Mouse (Mus musculus) G1E (cell line): Measurements from ENCODE around the gene Vmn1r9. TPM values are rescaled to one million over a fixed set of nuclear protein-coding genes. Genes with fewer than 3 reads are reported as not detected.

Source experiments
- ATAC-seq: 2 replicates; pipeline ENCODE4 v1.8.0; 2016; ENCODE audit warnings: mild to moderate bottlenecking; ENCODE audit not compliant: insufficient number of reproducible peaks, poor library complexity, low FRiP score, severe bottlenecking; ENCODE audit errors: extremely low read depth
- DNase-seq: peaks from one replicate; pipeline ENCODE4 v3.0.0; 2012; ENCODE audit warnings: low spot score
- H3K27me3 ChIP-seq: 2 replicates; pipeline ENCODE4 v1.6.1; 2012; ENCODE audit warnings: mild to moderate bottlenecking, low read length, inconsistent platforms; ENCODE audit not compliant: insufficient read depth
- H3K36me3 ChIP-seq: replicated peaks from 2 replicates; pipeline ENCODE3; 2012; ENCODE audit warnings: mild to moderate bottlenecking, inconsistent platforms
- H3K4me1 ChIP-seq: 2 replicates; pipeline ENCODE4 v1.6.1; 2012; ENCODE audit warnings: low read depth, low read length, inconsistent platforms, mixed read lengths; ENCODE audit not compliant: insufficient read depth
- H3K4me3 ChIP-seq: 2 replicates; pipeline ENCODE4 v1.5.1; 2012; ENCODE audit warnings: low read depth, mild to moderate bottlenecking, inconsistent platforms, low read length, moderate library complexity, mixed read lengths
- H3K9me3 ChIP-seq: replicated peaks from 2 replicates; pipeline ENCODE4 v1.6.1; 2012; ENCODE audit warnings: inconsistent platforms
- CTCF ChIP-seq: IDR thresholded peaks from 2 replicates; pipeline ENCODE4 v1.5.1; 2012; ENCODE audit warnings: low read depth, low read length, inconsistent platforms, mixed read lengths
- GATA1 ChIP-seq: IDR thresholded peaks from 2 replicates; pipeline ENCODE4 v1.6.1; 2012; ENCODE audit warnings: borderline replicate concordance, low read length, inconsistent platforms, mixed read lengths
- GATA2 ChIP-seq: IDR thresholded peaks from 2 replicates; pipeline ENCODE4 v1.6.1; 2012; ENCODE audit warnings: low read depth, low read length, inconsistent platforms, borderline replicate concordance
- POLR2AphosphoS5 ChIP-seq: IDR thresholded peaks from 2 replicates; pipeline ENCODE4 v1.6.1; 2012; ENCODE audit warnings: low read depth, low read length, inconsistent platforms; ENCODE audit not compliant: insufficient replicate concordance
- TAL1 ChIP-seq: conservative IDR thresholded peaks from 2 replicates; pipeline ENCODE4 v1.6.1; 2012; ENCODE audit warnings: low read depth, low read length, inconsistent platforms, mixed read lengths
- polyA plus RNA-seq: library from polyadenylated mRNA; stranded (reverse); fragments of >175 nt; gene quantifications from 2 replicates; pipeline ENCODE4 v1.2.3, GENCODE M21; 2012
- total RNA-seq, 2 experiments: library from RNA; stranded (forward) in 1 of 2; stranded (reverse) in 1 of 2; fragments of 200-1000 nt in 1 of 2; fragments of >200 nt in 1 of 2; fragmentation: Nextera tagmentation in 1 of 2; gene quantifications; 2 replicates each; pipeline ENCODE4 v1.2.3; 2014 to 2017

Vmn1r9 gene
- total and polyA plus RNA-seq, 3 experiments, result 0.76 TPM; not detected in 2

DNA sequence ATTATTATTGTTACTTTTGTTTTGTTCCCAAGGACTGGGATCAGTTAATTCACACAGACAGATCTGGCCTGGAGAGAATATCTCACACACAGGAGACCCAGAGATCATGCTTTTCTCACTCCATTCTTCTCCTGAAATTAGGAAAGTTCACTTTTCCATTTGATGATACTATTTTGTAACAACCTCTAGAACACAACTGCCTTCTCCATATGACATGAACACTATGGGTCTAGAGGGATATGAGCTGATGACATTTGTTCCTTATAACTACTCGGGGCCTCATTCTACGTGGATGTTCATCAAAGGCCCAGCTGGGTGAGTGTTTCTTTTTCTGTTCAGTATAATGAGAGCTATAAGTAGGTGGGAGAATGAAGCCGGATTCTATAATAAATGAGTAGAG is 42.6 kb downstream of the Vmn1r9 start, which contains the start of gene Vmn1r10:
Vmn1r10 (plus strand) TSS at position 301 of the 400 bp plus-strand sequence.
- ATAC-seq (no peak), DNase-seq (no peak)
- TF ChIP-seq TAL1 (no peak), GATA1 (no peak), GATA2 (no peak), POLR2AphosphoS5 (no peak), CTCF (no peak)

More for the DNA sequence above, 42.6 kb downstream of the Vmn1r9 start, which contains the start of gene Vmn1r10:
- no peaks in the 10 kb centered on the region for H3K4me1 ChIP-seq
- no peaks in the 10 kb centered on the region for H3K36me3 ChIP-seq
- H3K4me3 ChIP-seq, result no peak within 1 kb of the TSS
- H3K27me3 ChIP-seq, result no peaks in the 10 kb centered on the region
- H3K9me3 ChIP-seq, result no peaks in the 10 kb centered on the region

Other genes with a start within 250 kb of the Vmn1r9 start
- gene Fkbp9, start 234.7 kb upstream of the Vmn1r9 start, total RNA-seq (2014; fragmentation: Nextera tagmentation), result not detected in 2 replicates
- gene Fkbp9, start 234.7 kb upstream of the Vmn1r9 start, total RNA-seq (2017), result 0.05 and 0.06 TPM in 2 replicates
- not detected in 2 replicates for gene Fkbp9, start 234.7 kb upstream of the Vmn1r9 start, polyA plus RNA-seq
- 274 and 280 TPM in 2 replicates for gene Nt5c3, start 142.9 kb upstream of the Vmn1r9 start, total RNA-seq (2014; fragmentation: Nextera tagmentation)
- 292 and 317 TPM in 2 replicates for gene Nt5c3, start 142.9 kb upstream of the Vmn1r9 start, total RNA-seq (2017)
- gene Nt5c3, start 142.9 kb upstream of the Vmn1r9 start, polyA plus RNA-seq, result 120 and 122 TPM in 2 replicates
- gene Vmn1r4, start 142.8 kb upstream of the Vmn1r9 start, total RNA-seq (2014; fragmentation: Nextera tagmentation), result 2.6 TPM in 1 of 2 replicates, not detected in the other
- 0.87 and 1.9 TPM in 2 replicates for gene Vmn1r4, start 142.8 kb upstream of the Vmn1r9 start, total RNA-seq (2017)
- not detected in 2 replicates for gene Vmn1r4, start 142.8 kb upstream of the Vmn1r9 start, polyA plus RNA-seq
- gene Vmn1r5, start 96.5 kb upstream of the Vmn1r9 start, total RNA-seq (2014; fragmentation: Nextera tagmentation), result not detected in 2 replicates
- gene Vmn1r5, start 96.5 kb upstream of the Vmn1r9 start, total RNA-seq (2017), result 0.05 and 0.12 TPM in 2 replicates
- not detected in 2 replicates for gene Vmn1r5, start 96.5 kb upstream of the Vmn1r9 start, polyA plus RNA-seq
- not detected in 2 replicates for gene Vmn1r6, start 69.5 kb upstream of the Vmn1r9 start, total RNA-seq (2014; fragmentation: Nextera tagmentation)
- 0.05 and 0.06 TPM in 2 replicates for gene Vmn1r6, start 69.5 kb upstream of the Vmn1r9 start, total RNA-seq (2017)
- gene Vmn1r6, start 69.5 kb upstream of the Vmn1r9 start, polyA plus RNA-seq, result not detected in 2 replicates
- gene Vmn1r7, start 41.5 kb upstream of the Vmn1r9 start, total RNA-seq (2014; fragmentation: Nextera tagmentation), result not detected in 2 replicates
- gene Vmn1r7, start 41.5 kb upstream of the Vmn1r9 start, total RNA-seq (2017), result 0.23 and 0.38 TPM in 2 replicates
- not detected in 2 replicates for gene Vmn1r7, start 41.5 kb upstream of the Vmn1r9 start, polyA plus RNA-seq
- not detected in 2 replicates for gene Vmn1r8, start 34.5 kb upstream of the Vmn1r9 start, total RNA-seq (2014; fragmentation: Nextera tagmentation)
- 0.16 TPM in 1 of 2 replicates, not detected in the other for gene Vmn1r8, start 34.5 kb upstream of the Vmn1r9 start, total RNA-seq (2017)
- not detected in 2 replicates for gene Vmn1r8, start 34.5 kb upstream of the Vmn1r9 start, polyA plus RNA-seq
- not detected in 2 replicates for gene Vmn1r10, start 42.7 kb downstream of the Vmn1r9 start, total RNA-seq (2014; fragmentation: Nextera tagmentation)
- 0.12 TPM in 1 of 2 replicates, not detected in the other for gene Vmn1r10, start 42.7 kb downstream of the Vmn1r9 start, total RNA-seq (2017)
- not detected in 2 replicates for gene Vmn1r10, start 42.7 kb downstream of the Vmn1r9 start, polyA plus RNA-seq
- gene Vmn1r11, start 66.7 kb downstream of the Vmn1r9 start, total RNA-seq (2014; fragmentation: Nextera tagmentation), result not detected in 2 replicates
- gene Vmn1r11, start 66.7 kb downstream of the Vmn1r9 start, total RNA-seq (2017), result 0.12 TPM in 1 of 2 replicates, not detected in the other
- not detected in 2 replicates for gene Vmn1r11, start 66.7 kb downstream of the Vmn1r9 start, polyA plus RNA-seq
- not detected in 2 replicates for gene Vmn1r12, start 90.1 kb downstream of the Vmn1r9 start, total RNA-seq (2014; fragmentation: Nextera tagmentation)
- under 0.01 and 0.05 TPM in 2 replicates for gene Vmn1r12, start 90.1 kb downstream of the Vmn1r9 start, total RNA-seq (2017)
- gene Vmn1r12, start 90.1 kb downstream of the Vmn1r9 start, polyA plus RNA-seq, result not detected in 2 replicates
- not detected in 2 replicates for gene Vmn1r13, start 136.5 kb downstream of the Vmn1r9 start, total RNA-seq (2014; fragmentation: Nextera tagmentation)
- under 0.01 and 0.33 TPM in 2 replicates for gene Vmn1r13, start 136.5 kb downstream of the Vmn1r9 start, total RNA-seq (2017)
- not detected in 2 replicates for gene Vmn1r13, start 136.5 kb downstream of the Vmn1r9 start, polyA plus RNA-seq
- not detected in 2 replicates for gene Vmn1r14, start 164.9 kb downstream of the Vmn1r9 start, total RNA-seq (2014; fragmentation: Nextera tagmentation)
- gene Vmn1r14, start 164.9 kb downstream of the Vmn1r9 start, total RNA-seq (2017), result 0.06 and 0.22 TPM in 2 replicates
- gene Vmn1r14, start 164.9 kb downstream of the Vmn1r9 start, polyA plus RNA-seq, result not detected in 2 replicates
- gene Vmn1r15, start 191.2 kb downstream of the Vmn1r9 start, total RNA-seq (2014; fragmentation: Nextera tagmentation), result not detected in 2 replicates
- gene Vmn1r15, start 191.2 kb downstream of the Vmn1r9 start, total RNA-seq (2017), result 0.38 TPM in 1 of 2 replicates, not detected in the other
- gene Vmn1r15, start 191.2 kb downstream of the Vmn1r9 start, polyA plus RNA-seq, result not detected in 2 replicates